Mouse (Mus musculus): ENCODE data around the gene Fus. TPM values are rescaled to one million over a fixed set of nuclear protein-coding genes. Genes with fewer than 3 reads are reported as not detected.
"Not testable (repeated sequence)": the region's sequence is repeated elsewhere in the genome, so short reads cannot be mapped to it uniquely, and the experiment has no call there.

Fus gene
- total RNA-seq, 2 experiments from 2014 or later, result 118 to 187 TPM

- no peak for ATAC-seq (replicated peaks; ENCODE audit: low FRiP score, poor library complexity, severe bottlenecking)
These were observed 33.1 kb downstream of the Fus start for GRCm38 (mm10) chr7:128000068-128000950.

GRCm38 (mm10) chr7:128003098-128003497 is 35.8 kb downstream of the Fus start:
- ATAC-seq (replicated peaks; ENCODE audit: low FRiP score, poor library complexity, severe bottlenecking), result no peak

- no peak for ATAC-seq (replicated peaks; ENCODE audit: low FRiP score, poor library complexity, severe bottlenecking)
These were observed 36.4 kb downstream of the Fus start, which contains the start of gene Trim72 for GRCm38 (mm10) chr7:128003688-128004087. Gene Trim72, plus strand, starts transcription at chr7:128003949.

GRCm38 (mm10) chr7:128004150-128004486 is 36.9 kb downstream of the Fus start:
- ATAC-seq (replicated peaks; ENCODE audit: low FRiP score, poor library complexity, severe bottlenecking), result no peak

- ATAC-seq (replicated peaks; ENCODE audit: low FRiP score, poor library complexity, severe bottlenecking), result no peak
These were observed 37.5 kb downstream of the Fus start for GRCm38 (mm10) chr7:128004487-128005362.

- ATAC-seq (replicated peaks; ENCODE audit: low FRiP score, poor library complexity, severe bottlenecking), result no peak
These were observed 38.9 kb downstream of the Fus start for GRCm38 (mm10) chr7:128006193-128006592.

GRCm38 (mm10) chr7:128009715-128010340 is 42.6 kb downstream of the Fus start:
- ATAC-seq (replicated peaks; ENCODE audit: low FRiP score, poor library complexity, severe bottlenecking), result no peak

- ATAC-seq (replicated peaks; ENCODE audit: low FRiP score, poor library complexity, severe bottlenecking), result no peak
These were observed 45.0 kb downstream of the Fus start for GRCm38 (mm10) chr7:128012136-128012780.

GRCm38 (mm10) chr7:128013116-128013515 is 45.9 kb downstream of the Fus start:
- ATAC-seq (replicated peaks; ENCODE audit: low FRiP score, poor library complexity, severe bottlenecking), result no peak

- ATAC-seq (replicated peaks; ENCODE audit: low FRiP score, poor library complexity, severe bottlenecking), result not testable (repeated sequence)
These were observed 48.9 kb downstream of the Fus start for GRCm38 (mm10) chr7:128016134-128016533.

- ATAC-seq (replicated peaks; ENCODE audit: low FRiP score, poor library complexity, severe bottlenecking), result no peak
These were observed 49.4 kb downstream of the Fus start for GRCm38 (mm10) chr7:128016650-128017049.

- no peak for ATAC-seq (replicated peaks; ENCODE audit: low FRiP score, poor library complexity, severe bottlenecking)
These were observed 51.0 kb downstream of the Fus start for GRCm38 (mm10) chr7:128018275-128018674.

- no peak for ATAC-seq (replicated peaks; ENCODE audit: low FRiP score, poor library complexity, severe bottlenecking)
These were observed 51.9 kb downstream of the Fus start for GRCm38 (mm10) chr7:128019187-128019586.

- ATAC-seq (replicated peaks; ENCODE audit: low FRiP score, poor library complexity, severe bottlenecking), result no peak
These were observed 55.7 kb downstream of the Fus start for GRCm38 (mm10) chr7:128022974-128023373.

GRCm38 (mm10) chr7:128023565-128023964 is 56.3 kb downstream of the Fus start:
- no peak for ATAC-seq (replicated peaks; ENCODE audit: low FRiP score, poor library complexity, severe bottlenecking)

- ATAC-seq (replicated peaks; ENCODE audit: low FRiP score, poor library complexity, severe bottlenecking), result no peak
These were observed 57.1 kb downstream of the Fus start for GRCm38 (mm10) chr7:128024364-128024763.

- ATAC-seq (replicated peaks; ENCODE audit: low FRiP score, poor library complexity, severe bottlenecking), result no peak
These were observed 57.7 kb downstream of the Fus start for GRCm38 (mm10) chr7:128024932-128025331.

GRCm38 (mm10) chr7:128025381-128025780 is 58.1 kb downstream of the Fus start:
- ATAC-seq (replicated peaks; ENCODE audit: low FRiP score, poor library complexity, severe bottlenecking), result no peak

GRCm38 (mm10) chr7:128031403-128031976 is 64.2 kb downstream of the Fus start:
- ATAC-seq (replicated peaks; ENCODE audit: low FRiP score, poor library complexity, severe bottlenecking), result peak; percentile 63; the same call in 1 of the 2 replicates
